Mouse (Mus musculus) kidney, embryonic 15.5 days (tissue): ENCODE measurements around the gene Vrk1. TPM values are rescaled to one million over a fixed set of nuclear protein-coding genes. Genes with fewer than 3 reads are reported as not detected.
A peak's percentile ranks its signal among the peaks of the same experiment; 100 is the strongest.

Experiments used
- ATAC-seq: fragments of 200-750 bp; cut with Nextera tagmentation; replicated peaks from 2 replicates; pipeline ENCODE4 v1.8.0; 2017; ENCODE audit warnings: moderate TSS enrichment; ENCODE audit not compliant: low FRiP score
- H3K27ac ChIP-seq: fragments of 300-500 bp; sonication (generic); 2 replicates; pipeline ENCODE4 v1.5.1; 2015; ENCODE audit warnings: mild to moderate bottlenecking, inconsistent platforms
- H3K27me3 ChIP-seq: fragments of 300-500 bp; sonication (generic); 2 replicates; pipeline ENCODE4 v1.6.1; 2015; ENCODE audit warnings: inconsistent platforms
- H3K36me3 ChIP-seq: fragments of 300-500 bp; sonication (generic); 2 replicates; pipeline ENCODE4 v1.6.1; 2015; ENCODE audit warnings: inconsistent platforms
- H3K4me1 ChIP-seq: fragments of 300-500 bp; sonication (generic); 2 replicates; pipeline ENCODE4 v1.6.1; 2015; ENCODE audit warnings: inconsistent platforms
- H3K4me2 ChIP-seq: fragments of 300-500 bp; sonication (generic); 2 replicates; pipeline ENCODE4 v1.6.1; 2015; ENCODE audit warnings: moderate library complexity, mild to moderate bottlenecking, inconsistent platforms
- H3K4me3 ChIP-seq: fragments of 300-500 bp; sonication (generic); replicated peaks from 2 replicates; pipeline ENCODE4 v1.5.1; 2015; ENCODE audit warnings: mild to moderate bottlenecking, inconsistent platforms
- H3K9ac ChIP-seq: fragments of 300-500 bp; sonication (generic); 2 replicates; pipeline ENCODE4 v1.6.1; 2015; ENCODE audit warnings: mild to moderate bottlenecking, inconsistent platforms
- H3K9me3 ChIP-seq: fragments of 300-500 bp; sonication (generic); replicated peaks from 2 replicates; pipeline ENCODE4 v1.6.1; 2016; ENCODE audit warnings: inconsistent platforms
- WGBS: fragments of 180-500 bp; shearing (Covaris S2); methylation state at CpG from one replicate; pipeline ENCODE4 v1.1.7; 2015; ENCODE audit warnings: mixed read lengths; 5-methylcytosine and 5-hydroxymethylcytosine counted together
- polyA plus RNA-seq: library from polyadenylated mRNA; unstranded; fragments of >200 nt; fragmentation: Nextera tagmentation; extraction: Ambion mirVana; gene quantifications from 2 replicates; pipeline ENCODE4 v1.2.1, GENCODE M21; 2015

The Vrk1 gene
- polyA plus RNA-seq, 1 experiment from 2014 or later = 71.3 TPM

GRCm38 (mm10) chr12:106102726-106103643, 93.0 kb downstream of the Vrk1 start:
- Histone ChIP-seq H3K9ac (no peak overlapping the region), H3K4me2 (no peak overlapping the region), H3K4me1 (no peaks in the 10 kb centered on the region), H3K9me3 (no peaks in the 10 kb centered on the region), H3K27ac (no peak overlapping the region), H3K27me3 (no peaks in the 10 kb centered on the region), H3K4me3 (no peak overlapping the region), H3K36me3 (no peaks in the 10 kb centered on the region)
- WGBS = 54% methylated on average over 16 of the region's 16 CpGs
- no peak for ATAC-seq

- Histone ChIP-seq H3K27ac (no peak overlapping the region), H3K9ac (no peak overlapping the region), H3K4me2 (no peak overlapping the region), H3K4me3 (no peak overlapping the region), H3K9me3 (no peaks in the 10 kb centered on the region), H3K4me1 (no peaks in the 10 kb centered on the region), H3K27me3 (no peaks in the 10 kb centered on the region), H3K36me3 (no peaks in the 10 kb centered on the region)
- WGBS = 93% methylated on average over 14 of the region's 14 CpGs
- ATAC-seq = no peak
These were observed 97.2 kb downstream of the Vrk1 start for GRCm38 (mm10) chr12:106107272-106107671.

GRCm38 (mm10) chr12:106115070-106115891, 105.3 kb downstream of the Vrk1 start:
- 4% methylated on average over 6 of the region's 6 CpGs for WGBS
- Histone ChIP-seq H3K9me3 (no peaks in the 10 kb centered on the region), H3K4me1 (peaks cover 8% of the 10 kb centered on the region), H3K4me3 (no peak overlapping the region), H3K9ac (no peak overlapping the region), H3K36me3 (no peaks in the 10 kb centered on the region), H3K27me3 (no peaks in the 10 kb centered on the region), H3K27ac (no peak overlapping the region), H3K4me2 (no peak overlapping the region)
- peak; percentile 71 for ATAC-seq

DNA sequence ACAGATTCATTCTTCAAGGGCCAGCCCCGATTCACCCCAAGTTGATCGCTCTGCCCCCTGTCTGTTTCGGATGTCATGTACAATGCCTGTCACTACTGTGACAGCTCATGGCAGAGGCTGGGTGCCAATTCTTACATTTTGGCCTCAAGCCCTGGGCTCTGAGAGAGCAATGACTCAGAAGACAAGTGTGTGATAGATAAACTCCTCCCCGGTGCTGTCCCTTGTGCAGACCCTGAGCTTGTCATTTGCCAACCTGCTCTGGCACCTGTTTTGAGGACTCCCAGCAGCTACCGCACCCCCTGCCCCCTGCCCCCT, 105.8 kb downstream of the Vrk1 start:
- no peak overlapping the region for H3K4me2 ChIP-seq
- no peak overlapping the region for H3K27ac ChIP-seq
- H3K4me3 ChIP-seq = no peak overlapping the region
- ATAC-seq = no peak
- WGBS = 29% methylated on average over 5 of the region's 5 CpGs
- no peak overlapping the region for H3K9ac ChIP-seq
- no peaks in the 10 kb centered on the region for H3K36me3 ChIP-seq
- H3K27me3 ChIP-seq = no peaks in the 10 kb centered on the region
- H3K4me1 ChIP-seq = peaks cover 8% of the 10 kb centered on the region
- no peaks in the 10 kb centered on the region for H3K9me3 ChIP-seq

DNA sequence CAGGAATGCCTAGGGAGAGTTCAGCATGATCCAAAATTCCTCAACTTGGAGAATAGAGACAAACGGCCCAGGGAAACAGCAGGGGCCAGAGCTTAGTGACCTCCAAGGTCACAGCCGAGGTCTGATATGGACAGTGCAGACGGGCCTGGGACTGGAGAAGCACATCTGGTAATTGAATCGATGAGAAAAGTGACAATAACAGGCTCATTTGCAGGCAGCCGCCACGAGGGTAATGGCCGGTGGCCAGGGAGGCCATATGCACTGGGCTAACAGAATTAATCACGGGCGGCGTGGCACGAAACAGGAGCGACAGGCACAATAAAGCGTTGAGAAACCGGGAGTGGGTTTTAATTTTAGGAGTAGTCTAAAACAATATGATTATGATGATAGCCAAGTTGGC, 113.2 kb downstream of the Vrk1 start:
- Histone ChIP-seq H3K36me3 (no peaks in the 10 kb centered on the region), H3K4me1 (0 out of 2 replicates have a peak, but pooled peaks cover 2% of the 10 kb centered on the region), H3K27me3 (no peaks in the 10 kb centered on the region; the same call in 1 of the 2 replicates), H3K4me3 (no peak overlapping the region), H3K9me3 (no peaks in the 10 kb centered on the region), H3K9ac (no peak overlapping the region), H3K27ac (no peak overlapping the region), H3K4me2 (no peak overlapping the region)
- 32% methylated on average over 14 of the region's 14 CpGs for WGBS
- no peak for ATAC-seq

DNA sequence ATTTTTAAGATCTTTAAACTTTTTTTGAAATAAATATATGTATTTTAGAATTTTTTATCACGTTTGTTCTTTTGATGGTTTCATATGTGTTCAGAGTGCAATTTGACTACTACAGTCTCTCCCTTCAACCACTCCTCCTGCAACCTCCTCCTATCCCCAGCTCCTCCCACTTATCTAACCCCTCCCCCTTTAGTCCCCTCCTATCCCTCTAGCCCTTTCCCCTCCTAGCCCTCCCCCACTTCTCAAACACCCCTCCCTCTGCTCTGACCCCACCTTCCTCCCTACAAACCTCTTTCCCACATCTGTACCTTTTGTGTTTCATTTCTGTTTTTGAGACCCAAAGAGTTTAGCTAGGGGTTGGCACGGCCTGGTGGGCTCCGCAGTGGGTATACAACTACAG, 114.6 kb downstream of the Vrk1 start:
- H3K4me2 ChIP-seq = no peak overlapping the region
- no peaks in the 10 kb centered on the region for H3K9me3 ChIP-seq
- no peak overlapping the region for H3K9ac ChIP-seq
- ATAC-seq = no peak
- H3K27ac ChIP-seq = no peak overlapping the region
- 0 out of 2 replicates have a peak, but pooled peaks cover 2% of the 10 kb centered on the region for H3K4me1 ChIP-seq
- H3K27me3 ChIP-seq = no peaks in the 10 kb centered on the region; the same call in 1 of the 2 replicates
- H3K4me3 ChIP-seq = no peak overlapping the region
- 95% methylated on average over 3 of the region's 3 CpGs for WGBS
- no peaks in the 10 kb centered on the region for H3K36me3 ChIP-seq

Other genes with a start within 250 kb of the Vrk1 start
- gene Papola, start 225.5 kb upstream of the Vrk1 start, polyA plus RNA-seq = 209 and 228 TPM in 2 replicates